Mouse (Mus musculus): ENCODE data around the gene Axin1. TPM values are rescaled to one million over a fixed set of nuclear protein-coding genes. Genes with fewer than 3 reads are reported as not detected.
A peak's percentile ranks its signal among the peaks of the same experiment; 100 is the strongest.
"Not testable (repeated sequence)": the region's sequence is repeated elsewhere in the genome, so short reads cannot be mapped to it uniquely, and the experiment has no call there.

Gene Axin1
- total RNA-seq (2015) = 26.2 and 34.6 TPM in 2 replicates
- 160 and 191 TPM in 2 replicates for total RNA-seq (2017)

GRCm38 (mm10) chr17:26138239-26138836 is at the start of gene Axin1:
Axin1 (plus strand) TSS chr17:26138688.
- ATAC-seq (replicated peaks; ENCODE audit: poor library complexity) = peak; percentile 98

- ATAC-seq (replicated peaks; ENCODE audit: poor library complexity) = peak; percentile 85
Observed at GRCm38 (mm10) chr17:26089905-26090632, 48.4 kb upstream of the Axin1 start, which contains the start of gene Decr2. Decr2 (minus strand) TSS chr17:26090337.

- no peak for ATAC-seq (replicated peaks; ENCODE audit: poor library complexity)
Observed at GRCm38 (mm10) chr17:26094531-26095110, 43.9 kb upstream of the Axin1 start.

GRCm38 (mm10) chr17:26095121-26095740 is 43.3 kb upstream of the Axin1 start, which contains the start of gene Nme4:
Nme4 (minus strand) TSS chr17:26095602.
- ATAC-seq (replicated peaks; ENCODE audit: poor library complexity) = peak; percentile 93

GRCm38 (mm10) chr17:26098461-26098860 is 40.0 kb upstream of the Axin1 start:
- no peak for ATAC-seq (replicated peaks; ENCODE audit: poor library complexity)

- not testable (repeated sequence) for ATAC-seq (replicated peaks; ENCODE audit: poor library complexity)
Observed at GRCm38 (mm10) chr17:26099316-26099715, 39.2 kb upstream of the Axin1 start.

GRCm38 (mm10) chr17:26100166-26100565 is 38.3 kb upstream of the Axin1 start:
- no peak for ATAC-seq (replicated peaks; ENCODE audit: poor library complexity)

GRCm38 (mm10) chr17:26101478-26101877 is 37.0 kb upstream of the Axin1 start:
- ATAC-seq (replicated peaks; ENCODE audit: poor library complexity) = peak; percentile 63; the same call in 1 of the 2 replicates

GRCm38 (mm10) chr17:26105619-26106018 is 32.9 kb upstream of the Axin1 start:
- no peak for ATAC-seq (replicated peaks; ENCODE audit: poor library complexity)

GRCm38 (mm10) chr17:26110156-26110555 is 28.3 kb upstream of the Axin1 start:
- ATAC-seq (replicated peaks; ENCODE audit: poor library complexity) = no peak

- no peak for ATAC-seq (replicated peaks; ENCODE audit: poor library complexity)
Observed at GRCm38 (mm10) chr17:26111024-26111423, 27.5 kb upstream of the Axin1 start.

GRCm38 (mm10) chr17:26111722-26112121 is 26.8 kb upstream of the Axin1 start:
- ATAC-seq (replicated peaks; ENCODE audit: poor library complexity) = no peak

- no peak for ATAC-seq (replicated peaks; ENCODE audit: poor library complexity)
Observed at GRCm38 (mm10) chr17:26112751-26113150, 25.7 kb upstream of the Axin1 start.

GRCm38 (mm10) chr17:26113181-26113948 is 25.1 kb upstream of the Axin1 start, which contains the start of gene Tmem8:
Tmem8 (plus strand) TSS chr17:26113299.
- peak; percentile 67 for ATAC-seq (replicated peaks; ENCODE audit: poor library complexity)

- no peak for ATAC-seq (replicated peaks; ENCODE audit: poor library complexity)
Observed at GRCm38 (mm10) chr17:26114061-26114460, 24.4 kb upstream of the Axin1 start.

- ATAC-seq (replicated peaks; ENCODE audit: poor library complexity) = not testable (repeated sequence)
Observed at GRCm38 (mm10) chr17:26114461-26114860, 24.0 kb upstream of the Axin1 start.

GRCm38 (mm10) chr17:26115205-26115898 is 23.1 kb upstream of the Axin1 start:
- ATAC-seq (replicated peaks; ENCODE audit: poor library complexity) = peak; percentile 52

GRCm38 (mm10) chr17:26115956-26116487 is 22.5 kb upstream of the Axin1 start:
- no peak for ATAC-seq (replicated peaks; ENCODE audit: poor library complexity)

GRCm38 (mm10) chr17:26116503-26117258 is 21.8 kb upstream of the Axin1 start:
- no peak for ATAC-seq (replicated peaks; ENCODE audit: poor library complexity)
